Mouse (Mus musculus): Measurements from ENCODE around the gene Ctps.

GRCm38 (mm10) chr4:120602669-120603068 lies 32.6 kb upstream of the Ctps start:
- TF ChIP-seq CTCF (IDR thresholded peaks at IDR 0.05; ENCODE audit: insufficient read depth, low read depth, low read length) (no peak), POLR2A (IDR thresholded peaks at IDR 0.05; ENCODE audit: insufficient read depth, low read depth, low read length) (no peak)

Data from olfactory bulb, adult 2 months (tissue).